Mouse (Mus musculus): ENCODE data around the gene Anpep. TPM values are rescaled to one million over a fixed set of nuclear protein-coding genes. Genes with fewer than 3 reads are reported as not detected.

The Anpep gene
- polyA plus RNA-seq, 2 experiments = 26.6 to 39.8 TPM

GRCm38 (mm10) chr7:79878455-79879025 is 17.7 kb upstream of the Anpep start:
- no peak overlapping the region for H3K27ac ChIP-seq (replicated peaks; ENCODE audit: low read depth, low read length)
- no peaks in the 10 kb centered on the region for H3K4me1 ChIP-seq (ENCODE audit: control insufficient read depth, insufficient read depth, low read length)
- H3K4me3 ChIP-seq (replicated peaks; ENCODE audit: low read length) = no peak overlapping the region
- H3K9ac ChIP-seq (ENCODE audit: low read depth, low read length, severe bottlenecking) = no peak overlapping the region
- no peak overlapping the region for H3K4me2 ChIP-seq (replicated peaks; ENCODE audit: low read depth, low read length, severe bottlenecking)
- H3K9me3 ChIP-seq (ENCODE audit: control insufficient read depth, low read length) = no peaks in the 10 kb centered on the region
- no peaks in the 10 kb centered on the region for H3K27me3 ChIP-seq (ENCODE audit: control insufficient read depth, insufficient read depth, low read length)
- ATAC-seq (ENCODE audit: low FRiP score, low read depth) = no peak
- peaks cover 24% of the 10 kb centered on the region for H3K36me3 ChIP-seq (ENCODE audit: control insufficient read depth, insufficient read depth, low read length)
- no peak for TF ChIP-seq POLR2A (IDR thresholded peaks at IDR 0.05; ENCODE audit: borderline replicate concordance, extremely low read depth, insufficient read depth, insufficient read length)
- no peak for DNase-seq (ENCODE audit: low spot score)
- WGBS = 46% methylated on average over 2 of the region's 2 CpGs

DNA sequence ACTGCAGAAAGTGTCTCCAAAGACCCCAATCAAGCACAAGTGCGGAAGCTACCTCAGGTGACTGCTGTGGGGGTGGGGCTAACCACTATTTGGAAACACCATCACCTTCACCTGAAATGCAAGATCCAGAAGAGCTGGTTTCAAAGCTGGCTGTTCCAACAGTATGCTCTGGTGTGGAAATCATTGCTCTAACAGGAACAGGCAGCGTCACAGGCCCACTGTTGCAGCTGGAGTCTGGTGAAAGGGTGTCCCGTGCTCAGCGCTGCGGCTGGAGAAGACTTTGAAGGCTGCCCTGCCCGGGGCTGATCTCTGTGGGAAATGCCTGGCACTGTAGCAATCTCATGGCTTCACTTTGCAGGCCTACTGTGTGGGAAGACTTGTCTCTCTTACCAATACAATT is 12.5 kb upstream of the Anpep start:
- WGBS = 70% methylated on average over 6 of the region's 6 CpGs
- no peak for ATAC-seq (ENCODE audit: low FRiP score, low read depth)

GRCm38 (mm10) chr7:79871797-79872345 is 11.0 kb upstream of the Anpep start:
- no peak for DNase-seq (ENCODE audit: low spot score)
- Histone ChIP-seq H3K27me3 (ENCODE audit: control insufficient read depth, insufficient read depth, low read length) (no peaks in the 10 kb centered on the region), H3K27ac (replicated peaks; ENCODE audit: low read depth, low read length) (no peak overlapping the region), H3K4me3 (replicated peaks; ENCODE audit: low read length) (no peak overlapping the region), H3K36me3 (ENCODE audit: control insufficient read depth, insufficient read depth, low read length) (no peaks in the 10 kb centered on the region), H3K4me2 (replicated peaks; ENCODE audit: low read depth, low read length, severe bottlenecking) (no peak overlapping the region), H3K9me3 (ENCODE audit: control insufficient read depth, low read length) (no peaks in the 10 kb centered on the region), H3K4me1 (ENCODE audit: control insufficient read depth, insufficient read depth, low read length) (peaks cover 19% of the 10 kb centered on the region), H3K9ac (ENCODE audit: low read depth, low read length, severe bottlenecking) (no peak overlapping the region)
- 83% methylated on average over 6 of the region's 6 CpGs for WGBS
- ATAC-seq (ENCODE audit: low FRiP score, low read depth) = no peak
- no peak for TF ChIP-seq POLR2A (IDR thresholded peaks at IDR 0.05; ENCODE audit: borderline replicate concordance, extremely low read depth, insufficient read depth, insufficient read length)

More for the DNA sequence above, 12.5 kb upstream of the Anpep start:
- H3K27ac ChIP-seq (replicated peaks; ENCODE audit: low read depth, low read length) = no peak overlapping the region
- no peak overlapping the region for H3K9ac ChIP-seq (ENCODE audit: low read depth, low read length, severe bottlenecking)
- no peak overlapping the region for H3K4me3 ChIP-seq (replicated peaks; ENCODE audit: low read length)
- H3K9me3 ChIP-seq (ENCODE audit: control insufficient read depth, low read length) = no peaks in the 10 kb centered on the region
- no peak overlapping the region for H3K4me2 ChIP-seq (replicated peaks; ENCODE audit: low read depth, low read length, severe bottlenecking)
- H3K27me3 ChIP-seq (ENCODE audit: control insufficient read depth, insufficient read depth, low read length) = no peaks in the 10 kb centered on the region
- no peak for DNase-seq (ENCODE audit: low spot score)
- peaks cover 10% of the 10 kb centered on the region for H3K4me1 ChIP-seq (ENCODE audit: control insufficient read depth, insufficient read depth, low read length)
- no peak for TF ChIP-seq POLR2A (IDR thresholded peaks at IDR 0.05; ENCODE audit: borderline replicate concordance, extremely low read depth, insufficient read depth, insufficient read length)
- no peaks in the 10 kb centered on the region for H3K36me3 ChIP-seq (ENCODE audit: control insufficient read depth, insufficient read depth, low read length)

DNA sequence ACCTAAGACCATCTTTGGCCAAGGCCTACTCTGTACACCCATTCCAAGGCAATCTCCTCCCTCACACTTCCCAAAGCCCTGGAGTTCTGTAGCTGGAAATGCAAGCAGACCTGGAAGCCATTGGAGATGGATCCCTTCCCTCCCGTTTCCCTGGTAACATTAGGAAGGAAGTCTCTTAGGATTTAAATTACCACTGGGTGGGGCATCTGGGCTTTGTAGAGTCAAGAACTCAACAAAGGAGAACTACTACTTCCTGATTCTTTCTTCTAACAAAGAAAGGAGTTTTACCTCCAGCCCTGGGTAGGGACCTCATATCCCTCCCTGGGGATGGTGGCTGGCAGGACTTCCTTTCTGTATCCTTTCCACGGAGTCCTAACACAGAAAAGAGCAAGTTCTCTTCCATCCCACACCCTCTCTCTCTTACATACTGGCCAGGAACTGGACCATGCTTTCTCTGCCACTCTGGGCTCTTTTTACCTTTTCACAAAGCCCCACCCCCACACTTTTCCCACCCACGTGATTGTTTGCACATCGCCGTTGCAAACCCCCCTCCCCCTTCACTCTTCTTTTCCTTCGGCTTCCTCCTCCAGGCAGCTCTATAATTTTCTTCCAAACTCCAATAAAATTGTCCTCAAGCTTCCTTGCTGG is 8.3 kb upstream of the Anpep start:
- Histone ChIP-seq H3K4me1 (ENCODE audit: control insufficient read depth, insufficient read depth, low read length) (peaks cover 25% of the 10 kb centered on the region), H3K9me3 (ENCODE audit: control insufficient read depth, low read length) (no peaks in the 10 kb centered on the region), H3K4me3 (replicated peaks; ENCODE audit: low read length) (no peak overlapping the region), H3K9ac (ENCODE audit: low read depth, low read length, severe bottlenecking) (no peak overlapping the region), H3K27me3 (ENCODE audit: control insufficient read depth, insufficient read depth, low read length) (no peaks in the 10 kb centered on the region), H3K4me2 (replicated peaks; ENCODE audit: low read depth, low read length, severe bottlenecking) (no peak overlapping the region), H3K27ac (replicated peaks; ENCODE audit: low read depth, low read length) (peak overlapping the region; percentile 21; the same call in 1 of the 2 replicates), H3K36me3 (ENCODE audit: control insufficient read depth, insufficient read depth, low read length) (no peaks in the 10 kb centered on the region)
- 34% methylated on average over 6 of the region's 6 CpGs for WGBS
- no peak for TF ChIP-seq POLR2A (IDR thresholded peaks at IDR 0.05; ENCODE audit: borderline replicate concordance, extremely low read depth, insufficient read depth, insufficient read length)
- DNase-seq (ENCODE audit: low spot score) = no peak
- ATAC-seq (ENCODE audit: low FRiP score, low read depth) = no peak

- Histone ChIP-seq H3K9ac (ENCODE audit: low read depth, low read length, severe bottlenecking) (no peak overlapping the region), H3K36me3 (ENCODE audit: control insufficient read depth, insufficient read depth, low read length) (no peaks in the 10 kb centered on the region), H3K27me3 (ENCODE audit: control insufficient read depth, insufficient read depth, low read length) (no peaks in the 10 kb centered on the region), H3K27ac (replicated peaks; ENCODE audit: low read depth, low read length) (peak overlapping the region; percentile 21; the same call in 1 of the 2 replicates), H3K4me1 (ENCODE audit: control insufficient read depth, insufficient read depth, low read length) (peaks cover 25% of the 10 kb centered on the region), H3K4me3 (replicated peaks; ENCODE audit: low read length) (no peak overlapping the region), H3K9me3 (ENCODE audit: control insufficient read depth, low read length) (no peaks in the 10 kb centered on the region), H3K4me2 (replicated peaks; ENCODE audit: low read depth, low read length, severe bottlenecking) (no peak overlapping the region)
- no peak for ATAC-seq (ENCODE audit: low FRiP score, low read depth)
- TF ChIP-seq POLR2A (IDR thresholded peaks at IDR 0.05; ENCODE audit: borderline replicate concordance, extremely low read depth, insufficient read depth, insufficient read length) = no peak
- DNase-seq (ENCODE audit: low spot score) = no peak
- WGBS = 52% methylated on average over 7 of the region's 7 CpGs
Observed at GRCm38 (mm10) chr7:79868475-79868874, 7.6 kb upstream of the Anpep start.
